Mouse (Mus musculus) embryonic facial prominence, embryonic 13.5 days (tissue): Measurements from ENCODE around the gene Cenph. TPM values are rescaled to one million over a fixed set of nuclear protein-coding genes. Genes with fewer than 3 reads are reported as not detected.

Experiments
- ATAC-seq: fragments of 200-750 bp; cut with Nextera tagmentation; 2 replicates; pipeline ENCODE4 v1.8.0; 2017; ENCODE audit warnings: low read depth; ENCODE audit not compliant: insufficient number of reproducible peaks, insufficient read depth, low FRiP score, low TSS enrichment
- H3K27ac ChIP-seq: fragments of 300-500 bp; sonication (generic); 2 replicates; pipeline ENCODE4 v1.5.1; 2015; ENCODE audit warnings: moderate library complexity, mild to moderate bottlenecking, inconsistent platforms
- H3K27me3 ChIP-seq: fragments of 300-500 bp; sonication (generic); 2 replicates; pipeline ENCODE4 v1.6.1; 2015; ENCODE audit warnings: mild to moderate bottlenecking, inconsistent platforms
- H3K36me3 ChIP-seq: fragments of 300-500 bp; sonication (generic); 2 replicates; pipeline ENCODE4 v1.6.1; 2015; ENCODE audit warnings: mild to moderate bottlenecking, inconsistent platforms
- H3K4me1 ChIP-seq: fragments of 300-500 bp; sonication (generic); 2 replicates; pipeline ENCODE4 v1.6.1; 2015; ENCODE audit warnings: inconsistent platforms
- H3K4me2 ChIP-seq: fragments of 300-500 bp; sonication (generic); 2 replicates; pipeline ENCODE4 v1.6.1; 2015; ENCODE audit warnings: moderate library complexity, mild to moderate bottlenecking, inconsistent platforms
- H3K4me3 ChIP-seq: fragments of 300-500 bp; sonication (generic); 2 replicates; pipeline ENCODE4 v1.5.1; 2015; ENCODE audit warnings: mild to moderate bottlenecking, inconsistent platforms
- H3K9ac ChIP-seq: fragments of 300-500 bp; sonication (generic); 2 replicates; pipeline ENCODE4 v1.6.1; 2015; ENCODE audit warnings: mild to moderate bottlenecking, inconsistent platforms
- H3K9me3 ChIP-seq: fragments of 300-500 bp; sonication (generic); 2 replicates; pipeline ENCODE4 v1.6.1; 2016; ENCODE audit warnings: inconsistent platforms
- WGBS: fragments of 180-500 bp; shearing (Covaris S2); methylation state at CpG from one replicate; pipeline ENCODE4 v1.1.7; 2015; ENCODE audit warnings: mixed read lengths; 5-methylcytosine and 5-hydroxymethylcytosine counted together
- polyA plus RNA-seq: library from polyadenylated mRNA; unstranded; fragments of >200 nt; fragmentation: Nextera tagmentation; extraction: Ambion mirVana; gene quantifications from 2 replicates; pipeline ENCODE4 v1.2.1, GENCODE M21; 2015

Cenph gene
- polyA plus RNA-seq, 1 experiment from 2014 or later = 44.6 TPM

DNA sequence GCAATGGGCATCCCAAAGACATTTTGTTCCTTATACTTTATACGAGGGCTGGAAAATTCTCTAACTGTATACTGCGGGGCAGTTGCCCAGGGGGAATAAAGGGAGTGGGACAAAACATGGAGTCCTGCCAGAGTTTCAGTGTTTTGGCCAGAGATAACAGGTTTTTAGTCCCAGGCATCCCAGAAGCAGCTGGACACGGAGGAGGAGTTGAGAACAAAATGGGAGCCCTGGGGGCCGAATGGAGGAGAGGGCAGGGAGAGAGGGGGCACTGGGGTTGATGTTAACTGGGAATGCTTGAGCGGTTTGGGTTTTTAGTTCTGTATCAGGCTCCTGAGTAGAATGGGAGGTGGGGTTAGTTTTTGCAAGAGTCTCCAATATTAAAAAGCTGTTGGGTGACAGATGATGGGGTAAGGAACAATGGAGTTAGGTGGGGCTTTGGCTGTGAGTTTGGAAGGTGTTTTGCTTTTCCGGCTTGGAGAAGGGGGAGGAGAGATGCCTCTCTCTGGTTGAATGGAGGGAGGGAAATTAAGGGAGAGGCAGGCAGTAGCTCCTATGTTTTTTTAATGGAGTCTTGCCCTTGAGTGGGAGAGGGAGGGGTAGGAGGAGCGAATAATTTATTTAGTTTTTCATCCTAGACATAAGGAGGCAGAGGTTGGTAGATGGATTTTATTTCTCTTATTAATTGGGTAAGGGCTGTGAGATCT is 51.5 kb downstream of the Cenph start:
- no peak overlapping the region for H3K4me2 ChIP-seq
- WGBS = 80% methylated on average over 7 of the region's 7 CpGs
- peaks cover 65% of the 10 kb centered on the region for H3K36me3 ChIP-seq
- ATAC-seq = no peak
- no peak overlapping the region for H3K9ac ChIP-seq
- no peak overlapping the region for H3K27ac ChIP-seq
- H3K27me3 ChIP-seq = no peaks in the 10 kb centered on the region
- peaks cover 5% of the 10 kb centered on the region for H3K4me1 ChIP-seq
- no peaks in the 10 kb centered on the region for H3K9me3 ChIP-seq
- H3K4me3 ChIP-seq = no peak overlapping the region

- no peaks in the 10 kb centered on the region for H3K4me1 ChIP-seq
- 90% methylated on average over 5 of the region's 5 CpGs for WGBS
- no peaks in the 10 kb centered on the region for H3K9me3 ChIP-seq
- no peak overlapping the region for H3K4me3 ChIP-seq
- no peak overlapping the region for H3K9ac ChIP-seq
- peaks cover 66% of the 10 kb centered on the region for H3K36me3 ChIP-seq
- ATAC-seq = no peak
- H3K27ac ChIP-seq = no peak overlapping the region
- H3K27me3 ChIP-seq = no peaks in the 10 kb centered on the region
- no peak overlapping the region for H3K4me2 ChIP-seq
Observed at GRCm38 (mm10) chr13:100721656-100722055, 54.0 kb downstream of the Cenph start.

DNA sequence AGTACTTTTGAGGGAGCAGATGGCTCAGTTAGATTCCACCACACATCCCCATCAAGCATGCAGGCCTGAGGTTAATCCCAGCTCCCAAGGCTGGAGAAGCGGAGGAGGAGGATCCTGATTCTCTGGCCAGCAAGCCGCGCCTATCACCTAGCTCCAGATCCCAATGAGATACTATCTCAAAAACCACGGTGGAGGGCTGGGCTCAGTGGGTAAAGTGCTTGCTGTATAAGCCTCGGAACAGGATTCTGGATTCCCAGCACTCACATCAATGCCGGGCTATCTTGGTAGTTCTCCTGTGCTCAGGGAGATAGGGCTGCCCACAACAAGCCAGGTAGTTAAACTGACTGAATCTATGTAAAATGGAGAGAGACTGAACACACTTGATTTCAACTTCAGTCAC is 60.2 kb downstream of the Cenph start:
- Histone ChIP-seq H3K27me3 (no peaks in the 10 kb centered on the region), H3K4me2 (no peak overlapping the region), H3K4me1 (no peaks in the 10 kb centered on the region), H3K36me3 (peaks cover 84% of the 10 kb centered on the region), H3K4me3 (no peak overlapping the region), H3K27ac (no peak overlapping the region), H3K9ac (no peak overlapping the region), H3K9me3 (no peaks in the 10 kb centered on the region)
- 92% methylated on average over 6 of the region's 6 CpGs for WGBS
- ATAC-seq = no peak

Other genes starting within 250 kb of the Cenph start
- gene Ocln, start 223.2 kb downstream of the Cenph start, polyA plus RNA-seq = 7.8 and 11.1 TPM in 2 replicates
- 5.6 TPM in 2 replicates for gene Marveld2, start 158.9 kb downstream of the Cenph start, polyA plus RNA-seq
- 295 and 310 TPM in 2 replicates for gene Ak6, start 124.9 kb downstream of the Cenph start, polyA plus RNA-seq
- 23.6 and 24.2 TPM in 2 replicates for gene Rad17, start 124.8 kb downstream of the Cenph start, polyA plus RNA-seq
- 12.7 and 21.4 TPM in 2 replicates for gene Taf9, start 124.3 kb downstream of the Cenph start, polyA plus RNA-seq
- 4.4 and 4.7 TPM in 2 replicates for gene Ccdc125, start 106.2 kb downstream of the Cenph start, polyA plus RNA-seq
- gene Cdk7, start 45.0 kb downstream of the Cenph start, polyA plus RNA-seq = 91.7 and 98.8 TPM in 2 replicates
- 123 and 141 TPM in 2 replicates for gene Mrps36, start 31.2 kb downstream of the Cenph start, polyA plus RNA-seq
- gene Ccnb1, start 10.7 kb upstream of the Cenph start, polyA plus RNA-seq = 232 and 240 TPM in 2 replicates
- 50.6 and 54.5 TPM in 2 replicates for gene Slc30a5, start 57.5 kb upstream of the Cenph start, polyA plus RNA-seq